Mouse (Mus musculus): ENCODE results near the gene Olfr247.

DNA sequence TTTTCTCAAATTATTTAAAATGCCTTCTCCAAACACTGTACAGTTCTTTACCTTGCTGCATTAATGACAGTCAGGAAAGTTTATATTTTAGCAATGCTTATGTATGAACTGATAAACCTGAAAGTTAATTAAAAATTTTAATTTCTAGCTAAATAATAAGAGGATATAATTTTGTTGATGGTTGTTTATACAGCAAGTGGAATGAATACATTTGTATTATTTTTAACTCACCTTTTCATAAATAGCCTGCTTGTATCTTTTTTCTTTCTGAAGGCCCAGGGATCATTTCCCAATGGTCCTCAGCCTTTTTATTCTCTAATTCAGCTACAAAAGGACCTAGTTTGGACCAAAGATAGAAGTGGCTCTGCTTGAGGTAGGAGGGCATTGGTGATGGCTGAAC lies 36.4 kb upstream of the Olfr247 start, which contains the start of gene Olfr820:
- TF ChIP-seq CTCF (IDR thresholded peaks at IDR 0.05; ENCODE audit: borderline replicate concordance, extremely low read depth, insufficient read depth, insufficient read length) (no peak), POLR2A (IDR thresholded peaks at IDR 0.05; ENCODE audit: borderline replicate concordance, extremely low read depth, insufficient read depth, insufficient read length, poor library complexity, severe bottlenecking) (no peak)
